Mouse (Mus musculus): ENCODE results near the gene Nkx2-2. TPM values are rescaled to one million over a fixed set of nuclear protein-coding genes. Genes with fewer than 3 reads are reported as not detected.

Gene Nkx2-2
- not detected for polyA plus RNA-seq (2017; shearing (Covaris generic))

DNA sequence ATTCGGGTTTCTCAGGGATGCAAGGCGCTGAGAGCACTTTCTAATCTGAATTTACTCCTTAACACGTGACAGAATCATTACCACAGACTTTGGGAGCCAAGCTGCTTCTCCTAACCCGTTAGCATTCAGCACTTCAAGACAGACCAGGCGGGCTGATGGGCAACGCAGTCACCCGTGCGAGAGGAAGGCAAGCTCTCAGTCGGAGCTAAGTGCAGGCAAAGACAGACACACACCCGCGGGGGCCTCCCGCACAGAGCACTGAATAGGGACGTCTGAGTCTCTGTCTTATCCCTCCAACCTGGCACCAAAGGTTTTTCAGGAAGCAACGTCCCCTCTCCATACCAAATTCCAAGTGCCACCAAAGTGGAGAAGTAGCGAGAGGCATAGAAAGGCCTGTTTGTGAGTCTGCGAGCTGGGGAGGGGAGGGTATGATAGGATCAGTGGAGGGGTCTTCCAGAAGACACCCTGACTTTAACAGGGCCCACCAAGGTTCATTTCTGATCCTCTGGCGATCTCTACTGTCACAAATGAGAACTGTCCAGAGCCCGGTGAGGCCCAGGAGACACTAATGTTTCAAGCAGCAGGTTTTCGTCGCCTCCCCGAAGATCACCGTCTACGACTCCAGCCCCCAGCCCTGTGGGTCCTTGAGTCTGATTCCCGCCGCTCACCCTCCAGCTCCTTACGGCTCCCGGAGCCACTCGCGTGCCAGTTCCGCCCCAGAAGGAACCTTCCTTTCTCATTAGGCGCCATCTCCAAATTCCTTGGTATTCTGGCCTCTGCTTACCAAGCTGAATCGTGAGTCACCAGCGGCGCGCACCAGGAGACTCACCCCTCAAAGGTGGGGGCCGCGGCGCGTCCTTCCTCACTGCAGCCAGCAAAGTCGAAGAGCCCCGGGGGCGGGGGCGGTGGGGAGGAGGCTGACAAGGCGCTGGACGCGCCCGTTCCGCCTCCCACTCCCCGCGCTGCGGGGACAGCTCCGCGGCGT, at the start of gene Nkx2-2:
Gene Nkx2-2 (minus strand): TSS at position 973 of the 985 bp plus-strand sequence.

Other genes starting within 250 kb of the Nkx2-2 start
- 178 TPM for gene Xrn2, start 181.2 kb downstream of the Nkx2-2 start, polyA plus RNA-seq (2017; shearing (Covaris generic))
- gene Nkx2-4, start 108.8 kb downstream of the Nkx2-2 start, polyA plus RNA-seq (2017; shearing (Covaris generic)): not detected
- gene Pax1, start 167.7 kb upstream of the Nkx2-2 start, polyA plus RNA-seq (2017; shearing (Covaris generic)): not detected